Mouse (Mus musculus): Measurements from ENCODE around the gene Pole3.

DNA sequence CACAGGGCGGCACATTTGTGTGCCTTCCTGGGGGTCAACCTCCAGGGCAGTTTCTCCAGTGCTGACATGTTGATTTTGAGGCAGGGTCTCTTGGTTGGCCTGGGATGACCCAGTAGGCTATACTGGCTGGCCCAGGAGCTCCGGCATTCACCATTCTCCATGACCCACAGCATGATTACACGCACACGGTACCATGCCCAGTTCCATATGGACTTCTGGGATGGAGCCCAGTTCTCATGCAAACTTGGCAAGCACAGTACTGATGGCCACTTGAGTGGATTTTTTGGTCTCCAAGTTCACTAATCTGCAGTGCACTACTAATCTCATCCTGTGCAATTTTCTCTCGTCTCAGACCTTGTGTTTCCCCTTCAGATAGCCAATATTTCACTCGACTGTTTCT, 42.8 kb upstream of the Pole3 start:
- TF ChIP-seq EP300 (IDR thresholded peaks at IDR 0.05; ENCODE audit: low read depth) (no peak), CTCF (IDR thresholded peaks at IDR 0.05; ENCODE audit: low read depth) (no peak)
